Mouse (Mus musculus): ENCODE measurements at regions not wholly inside any gene's neighbourhood (a gene's known extent, or its start where the extent isn't known, plus 50 kb on each side); places are given as distances from the start of the nearest gene placed in this dataset.

DNA sequence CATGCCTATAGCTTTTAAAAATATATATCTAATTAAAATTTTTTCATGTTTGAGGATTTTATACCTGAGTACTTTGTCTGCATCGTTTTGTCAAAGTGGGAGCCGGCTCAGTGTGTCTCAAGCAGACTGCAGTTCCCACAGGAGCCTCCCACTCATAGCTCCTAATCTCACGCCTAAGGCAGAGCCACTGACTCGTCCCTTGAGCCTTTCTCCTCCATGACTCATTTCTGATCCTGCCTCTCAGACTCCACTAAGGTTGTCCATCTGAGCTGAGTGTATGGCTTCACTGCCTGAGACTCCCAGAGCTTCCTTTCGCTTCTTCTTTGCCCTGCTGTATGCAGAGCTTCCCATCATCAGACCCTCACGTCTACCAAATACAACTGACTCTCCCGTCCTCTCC lies 98.8 kb downstream of the Efnb2 start:
- no peak for DNase-seq (ENCODE audit: extremely low spot score, low spot score)

DNA sequence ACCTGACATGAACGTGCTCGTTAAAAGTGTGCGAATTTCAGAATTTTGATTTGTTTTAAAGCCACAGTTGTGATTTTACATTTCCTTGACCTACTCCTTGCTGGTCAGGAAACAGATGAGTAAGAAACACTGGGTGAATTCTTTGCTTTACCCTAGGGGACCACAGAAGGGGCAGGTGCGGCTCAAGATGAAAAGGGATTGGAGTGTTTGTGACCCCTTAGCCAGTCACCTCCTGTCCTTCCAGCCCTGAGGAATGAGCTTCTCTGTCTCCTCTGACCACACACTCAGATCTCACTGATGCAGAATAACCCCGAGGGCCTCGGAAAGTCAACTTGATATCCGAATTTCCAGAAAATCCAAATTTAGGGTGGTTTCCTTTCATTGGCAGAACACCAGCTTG lies 103.0 kb downstream of the Efnb2 start:
- no peak for DNase-seq (ENCODE audit: extremely low spot score, low spot score)

DNA sequence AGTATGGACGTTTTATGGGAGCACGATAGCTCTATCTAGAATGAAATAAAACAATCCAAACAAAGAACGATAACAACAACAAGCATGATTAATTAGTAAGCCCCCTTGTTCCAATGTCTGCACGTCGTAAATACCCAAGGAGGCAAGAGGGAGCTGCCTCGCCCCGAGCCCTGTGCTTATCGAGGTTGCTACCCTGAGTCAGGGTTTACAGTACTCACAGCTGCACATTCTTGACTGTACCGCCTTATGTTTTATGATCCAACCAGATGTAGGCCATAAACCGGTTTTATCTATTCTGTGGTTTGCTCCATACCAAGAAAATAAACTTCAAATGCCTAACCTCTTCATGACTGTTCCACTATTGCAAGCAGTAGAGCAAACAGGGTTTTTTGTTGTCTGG lies 104.9 kb downstream of the Efnb2 start:
- DNase-seq (ENCODE audit: extremely low spot score, low spot score), result no peak

DNA sequence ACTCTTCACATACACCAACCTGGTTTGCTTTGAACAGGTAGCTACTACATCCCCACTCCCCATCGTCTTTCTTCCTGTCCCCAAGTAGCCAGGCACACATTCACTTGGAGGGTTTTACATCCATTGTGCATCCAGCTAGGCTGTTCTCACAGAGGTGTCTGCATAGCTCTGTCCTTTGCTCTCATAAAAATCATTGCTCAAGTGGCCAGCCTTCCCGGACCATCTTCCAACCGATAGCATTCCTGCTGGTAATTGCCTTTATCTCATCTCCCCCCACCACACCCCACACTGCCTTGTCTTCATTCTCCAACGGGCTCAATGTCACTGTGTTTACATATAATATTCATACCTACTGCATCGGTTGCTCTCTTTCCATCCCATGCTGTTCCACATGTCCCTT lies 106.4 kb downstream of the Efnb2 start:
- DNase-seq (ENCODE audit: extremely low spot score, low spot score), result no peak

DNA sequence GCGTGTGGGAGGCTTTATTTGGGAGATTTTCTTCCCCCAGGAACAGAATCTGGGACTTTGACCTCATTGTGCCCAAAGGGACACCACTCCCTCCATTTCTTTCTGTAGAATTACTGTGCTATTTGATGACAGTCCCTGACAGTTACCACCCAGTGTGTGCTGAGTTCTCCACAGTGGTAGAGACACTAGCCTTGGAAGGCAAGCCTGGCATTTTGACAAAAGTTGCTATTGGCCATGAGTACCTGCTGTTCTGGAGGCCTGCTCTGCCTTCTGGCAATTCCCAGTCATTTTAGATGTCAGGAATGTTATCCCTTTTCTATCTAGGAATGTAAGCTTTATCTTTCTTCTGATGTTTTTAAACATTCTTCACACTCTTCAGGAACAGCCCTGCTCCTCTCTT lies 108.3 kb downstream of the Efnb2 start:
- DNase-seq (ENCODE audit: extremely low spot score, low spot score), result no peak

DNA sequence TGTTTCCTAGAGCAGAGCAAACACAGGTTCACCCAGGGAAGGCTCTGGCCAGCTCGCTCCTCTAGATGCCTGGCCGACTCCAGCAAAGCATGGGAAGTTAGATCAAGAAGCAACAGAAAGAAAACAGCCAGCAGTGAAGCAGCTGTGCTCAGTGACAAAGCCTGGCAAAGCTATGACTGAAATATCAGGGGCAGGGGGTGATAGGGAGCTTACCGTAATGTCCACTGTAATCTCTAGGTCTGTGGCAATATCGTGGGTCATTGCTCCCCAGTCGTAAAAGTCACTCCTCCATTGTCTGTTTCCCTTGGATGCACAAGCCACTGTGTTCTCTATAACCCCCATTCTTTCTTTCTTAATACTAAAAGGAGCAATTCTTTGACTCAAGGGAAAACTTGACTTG lies 124.4 kb downstream of the Efnb2 start:
- DNase-seq (ENCODE audit: extremely low spot score, low spot score), result no peak

DNA sequence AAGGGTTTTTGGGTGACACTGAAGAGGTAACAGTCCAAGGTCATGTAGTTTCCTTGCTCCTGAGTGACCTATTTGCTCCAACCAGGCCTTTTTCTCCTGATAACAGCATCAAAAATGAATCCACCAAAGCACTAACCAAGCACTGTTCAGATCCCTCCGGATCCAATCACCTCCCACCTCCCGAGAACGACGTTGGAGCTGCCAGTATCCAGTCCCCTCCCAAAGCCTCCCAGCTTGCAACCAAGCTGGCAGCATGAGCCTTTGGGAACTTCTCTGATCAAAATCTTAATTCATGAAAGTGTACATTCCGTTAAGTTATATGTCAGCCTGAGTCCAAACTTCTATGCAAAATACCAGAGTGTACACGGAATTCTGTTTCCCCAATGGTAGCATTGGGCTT lies 126.3 kb downstream of the Efnb2 start:
- DNase-seq (ENCODE audit: extremely low spot score, low spot score), result no peak

DNA sequence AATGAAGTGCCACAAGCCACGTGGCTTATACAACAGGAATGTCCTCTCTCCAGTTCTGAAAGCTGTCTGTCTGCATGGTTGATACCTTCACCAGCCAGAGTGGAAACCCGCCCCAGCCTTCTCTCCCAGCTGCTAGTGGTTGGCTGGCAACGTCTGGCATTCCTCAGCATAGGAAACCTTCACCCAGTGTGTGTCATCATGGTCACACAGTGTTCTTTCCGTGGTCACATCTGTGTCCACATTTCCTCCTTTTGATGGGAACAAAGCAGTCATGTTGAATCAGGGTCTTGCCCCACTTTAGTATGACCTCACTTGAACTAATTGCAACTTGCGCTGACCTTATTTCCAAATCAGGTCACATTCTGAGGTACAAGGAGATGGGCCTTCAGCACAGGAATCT lies 128.1 kb downstream of the Efnb2 start:
- no peak for DNase-seq (ENCODE audit: extremely low spot score, low spot score)

DNA sequence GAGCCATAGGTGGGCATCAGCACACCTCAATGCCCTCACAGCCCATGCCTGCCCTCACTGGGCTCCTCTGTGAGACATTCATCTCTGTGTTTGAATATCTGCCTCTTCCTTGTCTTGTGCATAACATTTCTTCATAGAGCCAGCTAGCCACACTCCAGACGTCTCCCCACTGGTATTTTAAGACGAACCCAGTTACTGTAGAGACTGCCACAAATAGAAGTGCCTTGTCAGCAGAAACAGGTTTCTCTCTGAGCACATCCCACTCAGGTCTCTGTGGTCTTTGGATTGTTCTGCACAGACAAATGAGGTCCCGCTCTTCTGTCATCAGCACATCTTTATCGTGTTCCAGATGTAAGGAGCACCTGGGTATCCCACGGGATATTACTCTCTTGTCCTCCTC lies 130.5 kb downstream of the Efnb2 start:
- no peak for DNase-seq (ENCODE audit: extremely low spot score, low spot score)

DNA sequence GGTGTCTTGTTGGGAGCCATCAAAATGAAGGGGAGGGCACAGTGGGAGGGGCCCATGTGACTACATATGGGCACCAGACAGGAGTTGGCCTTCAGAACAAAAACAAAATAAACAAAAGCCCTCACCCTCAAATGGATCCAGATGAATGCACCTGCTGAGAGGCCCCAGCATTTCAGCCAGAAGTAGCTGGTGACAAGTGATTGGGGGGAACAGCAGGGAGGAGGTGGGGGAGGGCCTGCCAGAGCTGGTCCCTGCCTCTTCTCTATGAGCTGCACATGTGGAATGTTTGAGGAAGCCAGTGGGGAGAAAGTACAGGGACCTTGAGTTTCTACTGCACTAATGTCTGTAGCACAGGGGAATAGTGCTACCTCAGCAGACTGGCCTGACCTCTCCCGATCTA lies 139.5 kb downstream of the Efnb2 start:
- DNase-seq (ENCODE audit: extremely low spot score, low spot score), result peak; percentile 35

DNA sequence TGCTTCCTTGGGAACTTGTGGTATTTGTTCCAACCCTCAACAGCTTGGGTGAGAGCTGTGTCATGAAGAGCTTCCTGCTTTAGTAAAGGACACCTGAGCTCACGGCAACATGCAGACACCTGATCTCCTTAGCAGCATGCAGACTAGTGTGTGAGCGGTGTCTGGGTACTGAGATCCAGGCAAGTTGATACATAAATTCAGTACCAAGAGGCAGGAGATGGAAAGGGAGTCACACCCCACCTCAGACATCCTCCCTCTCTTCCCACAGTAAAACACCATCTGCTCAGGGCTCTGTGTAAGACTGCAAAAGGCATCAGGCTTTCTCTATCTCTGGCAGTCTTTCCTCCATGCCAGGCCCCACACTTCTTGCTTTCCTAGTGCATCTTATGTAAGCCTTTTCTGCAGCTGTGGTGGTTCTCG lies 141.3 kb downstream of the Efnb2 start:
- DNase-seq (ENCODE audit: extremely low spot score, low spot score), result no peak

DNA sequence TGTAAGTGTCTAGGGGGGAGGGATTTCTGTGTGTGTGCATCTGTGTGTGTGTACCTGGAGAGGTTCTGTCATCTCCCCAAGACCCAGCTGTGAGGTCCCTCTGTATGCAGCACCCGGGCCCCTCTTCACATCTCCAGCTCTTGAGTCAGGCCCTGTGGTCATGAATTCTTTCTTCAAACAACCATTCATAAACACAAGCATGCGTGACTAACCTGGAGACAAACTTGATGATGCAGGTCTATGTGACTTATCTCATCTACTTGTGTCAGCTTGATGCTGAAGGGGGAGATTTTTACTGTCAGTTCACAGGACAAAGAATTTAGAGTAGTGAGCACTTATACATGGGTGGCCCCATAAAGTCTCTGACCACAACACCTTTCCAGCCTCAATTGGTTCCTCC lies 143.4 kb downstream of the Efnb2 start:
- DNase-seq (ENCODE audit: extremely low spot score, low spot score), result no peak

DNA sequence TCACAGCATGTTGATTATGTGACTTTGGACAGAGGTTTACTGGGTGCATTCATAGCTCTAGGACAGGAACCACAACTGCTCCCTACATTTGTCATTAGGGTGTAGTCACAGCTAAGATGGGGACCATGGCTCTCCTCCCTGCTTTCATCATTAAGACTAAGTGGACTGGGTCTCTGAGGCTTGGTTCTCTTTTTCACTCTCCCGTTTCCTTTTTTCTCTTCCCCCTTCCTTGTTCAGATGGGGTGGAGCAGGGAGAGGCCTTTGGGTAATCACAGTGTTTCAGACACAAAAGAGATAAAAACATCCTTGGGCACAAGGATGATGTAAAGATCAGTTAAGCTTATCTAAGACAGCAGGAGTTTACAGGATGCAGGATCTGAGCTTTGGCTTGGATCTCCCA lies 144.8 kb downstream of the Efnb2 start:
- DNase-seq (ENCODE audit: extremely low spot score, low spot score), result no peak

DNA sequence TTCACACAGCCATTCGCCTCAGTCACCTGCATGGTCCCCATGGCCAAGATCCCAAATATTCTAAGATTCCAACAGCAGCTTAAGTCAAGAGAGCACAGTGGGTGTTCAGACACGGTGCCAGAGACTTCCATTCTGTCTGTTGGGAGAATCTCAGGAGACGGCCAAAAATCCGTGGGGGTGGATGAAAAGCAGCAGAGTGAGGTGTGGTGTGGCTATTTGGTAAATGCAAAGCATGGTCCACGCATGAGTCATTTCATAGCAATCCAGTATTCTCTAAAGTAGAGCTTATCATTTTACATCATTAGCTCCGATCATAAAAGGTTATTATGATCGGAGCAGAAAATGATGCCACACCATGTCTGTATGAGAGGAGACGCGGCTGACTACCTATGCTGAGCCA lies 161.1 kb downstream of the Efnb2 start:
- DNase-seq (ENCODE audit: extremely low spot score, low spot score), result no peak

DNA sequence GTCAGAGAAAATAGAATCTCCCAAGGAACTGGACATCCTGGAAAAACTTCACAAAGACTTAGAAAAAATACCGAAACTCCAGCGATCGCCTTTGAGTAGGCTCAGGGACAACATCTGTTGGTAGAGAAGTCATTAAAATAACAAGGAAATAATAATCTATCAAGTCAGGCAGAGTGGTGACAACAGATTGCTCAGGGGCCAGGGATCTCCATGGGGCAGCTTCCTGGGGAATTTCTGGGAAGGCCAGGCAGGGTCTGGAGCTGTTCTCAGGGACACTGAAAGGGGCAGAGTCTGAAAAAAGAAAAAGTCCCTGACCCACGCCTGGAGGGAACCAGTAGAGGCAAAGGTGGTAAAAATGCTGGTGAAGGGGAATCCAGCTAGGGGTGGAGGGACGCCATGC lies 162.3 kb downstream of the Efnb2 start:
- DNase-seq (ENCODE audit: extremely low spot score, low spot score), result no peak

DNA sequence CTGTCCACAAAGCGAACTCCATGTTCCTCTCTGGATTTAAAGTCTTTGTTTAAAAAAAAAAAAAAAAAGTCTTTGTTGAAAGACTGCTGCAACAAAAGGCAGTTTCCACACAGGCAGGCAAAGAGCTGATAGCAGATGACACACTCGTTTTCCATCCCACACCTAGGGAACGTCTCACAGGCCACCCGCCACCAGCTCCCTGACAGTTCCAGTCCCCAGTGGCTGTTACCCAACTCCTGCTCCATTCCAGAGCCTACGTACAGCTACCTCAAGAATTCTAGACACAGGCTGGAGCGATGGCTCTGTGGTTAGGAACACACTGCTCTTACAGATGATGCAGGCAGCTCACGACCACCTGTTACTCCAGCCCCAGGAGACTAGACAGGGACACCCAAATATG lies 165.6 kb downstream of the Efnb2 start:
- no peak for DNase-seq (ENCODE audit: extremely low spot score, low spot score)

DNA sequence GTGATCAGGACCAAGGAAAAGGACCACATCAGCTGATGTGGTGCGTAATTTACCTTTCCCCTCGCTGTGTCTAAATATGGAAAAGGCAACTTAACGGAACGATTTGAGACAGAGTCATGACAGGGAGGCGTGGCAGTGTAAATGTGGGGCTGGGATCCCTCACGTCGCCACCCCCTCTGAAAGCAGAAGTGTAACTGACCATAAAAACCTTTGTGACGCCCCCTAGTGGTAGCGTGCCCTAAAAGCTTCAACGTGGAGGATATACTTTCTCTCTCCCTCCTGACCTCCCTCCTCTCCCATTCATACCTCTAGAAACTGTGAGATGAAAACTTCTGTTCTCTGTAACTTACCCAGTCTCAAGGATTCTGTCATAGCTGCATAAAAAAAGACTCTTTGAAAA lies 166.8 kb downstream of the Efnb2 start:
- DNase-seq (ENCODE audit: extremely low spot score, low spot score), result no peak

DNA sequence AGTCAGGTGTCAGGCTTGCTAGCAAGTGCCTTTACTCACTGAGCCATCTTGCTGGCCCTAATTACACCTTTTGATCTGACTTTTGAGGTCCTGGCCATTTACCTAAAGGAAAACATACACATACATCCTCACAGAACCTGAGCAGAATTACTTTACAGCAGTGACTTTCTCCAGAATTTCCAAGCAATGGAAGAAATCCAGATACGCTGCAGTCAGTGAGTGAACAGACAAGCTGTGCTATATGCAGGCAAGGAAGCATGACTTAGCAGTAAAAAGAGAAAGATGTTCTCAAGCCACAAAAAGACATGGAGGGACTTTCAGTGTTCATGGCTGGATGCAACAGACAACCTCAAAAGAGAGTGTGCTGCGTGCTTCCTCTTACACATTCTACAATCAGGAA lies 169.1 kb downstream of the Efnb2 start:
- DNase-seq (ENCODE audit: extremely low spot score, low spot score), result no peak

DNA sequence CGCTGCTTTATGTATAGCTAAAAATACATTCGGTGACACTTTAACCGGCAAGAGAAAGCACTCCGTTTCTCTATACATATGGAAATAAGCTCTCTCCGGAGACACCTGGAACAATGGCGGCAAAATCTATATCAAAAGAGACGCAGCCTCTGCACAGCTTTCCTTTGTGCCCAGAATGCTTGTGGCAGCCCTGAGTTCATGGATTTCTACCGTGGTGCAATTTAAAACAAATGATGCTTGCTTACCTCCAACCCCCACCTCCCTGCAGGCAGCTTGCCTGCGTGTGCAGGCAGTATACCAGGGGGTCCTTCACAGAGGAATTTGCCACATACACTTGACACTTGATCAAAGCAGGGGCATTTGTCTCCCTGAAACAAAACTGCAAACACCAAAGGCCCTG lies 171.3 kb downstream of the Efnb2 start:
- DNase-seq (ENCODE audit: extremely low spot score, low spot score), result peak; percentile 47

DNA sequence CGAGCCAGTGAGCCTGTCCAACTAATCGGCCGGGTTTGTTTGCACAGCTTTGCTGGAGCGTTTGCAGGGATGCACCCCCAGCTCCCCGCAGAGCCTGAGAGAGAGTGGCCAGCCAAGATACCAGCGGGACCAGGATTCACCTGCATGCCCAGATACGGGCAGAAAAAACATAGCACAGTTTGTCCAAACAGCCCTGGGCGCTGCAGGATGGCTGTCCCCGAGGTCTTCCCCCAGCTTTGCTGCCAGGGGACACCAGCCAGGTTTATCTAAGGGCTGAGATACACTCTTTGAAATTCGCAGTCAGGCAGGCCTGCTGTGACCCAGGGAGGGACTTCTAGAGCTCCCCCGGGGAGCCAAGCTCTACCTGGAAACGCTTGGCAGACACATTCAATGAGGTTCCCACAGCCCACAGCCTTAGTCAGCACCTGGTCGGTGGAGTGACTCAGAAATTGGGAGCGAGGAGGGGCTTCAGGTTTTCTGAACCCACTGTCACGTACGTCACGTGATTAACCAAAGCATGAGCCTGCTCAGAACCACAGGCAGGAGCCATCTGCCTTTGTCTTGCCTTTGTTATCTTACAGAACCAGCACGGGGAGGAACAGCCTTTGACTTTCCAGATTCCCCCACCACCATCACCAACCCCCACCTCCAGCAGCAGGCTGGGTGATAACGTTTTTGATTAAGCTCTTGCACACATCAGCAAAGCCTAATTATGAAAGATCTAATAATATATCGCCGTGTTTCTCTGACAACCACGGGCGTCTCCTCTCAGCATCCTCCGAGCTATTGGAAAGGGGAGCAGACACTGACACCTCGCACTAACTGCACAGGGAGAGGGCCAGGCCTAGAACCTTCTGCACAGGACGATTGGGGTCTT lies 172.1 kb downstream of the Efnb2 start:
- DNase-seq (ENCODE audit: extremely low spot score, low spot score), result peak; percentile 64

DNA sequence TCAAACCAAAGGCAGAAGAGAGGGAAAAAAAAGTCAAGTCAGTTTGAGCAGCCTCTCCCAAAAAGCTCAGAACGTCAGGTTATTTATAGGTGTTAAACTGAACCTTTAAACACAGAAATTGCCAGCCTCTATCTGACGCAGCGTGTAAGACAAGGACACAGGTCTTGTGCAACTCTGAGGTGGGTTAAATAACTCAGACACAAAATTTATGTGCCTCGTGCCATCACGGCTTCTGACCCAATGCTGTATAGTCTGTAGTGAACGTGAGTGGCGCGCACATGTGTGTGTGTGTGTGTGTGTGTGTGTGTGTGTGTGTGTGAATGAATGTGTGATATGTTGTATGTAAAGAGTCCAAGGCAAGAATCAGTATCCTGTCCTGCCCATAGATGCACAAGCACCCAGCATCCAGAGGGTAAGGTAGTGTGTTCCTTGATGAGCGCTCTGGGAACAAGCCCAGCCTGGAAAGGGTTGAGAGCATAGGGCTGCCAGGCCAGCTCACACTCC lies 172.8 kb downstream of the Efnb2 start:
- no peak for DNase-seq (ENCODE audit: extremely low spot score, low spot score)

DNA sequence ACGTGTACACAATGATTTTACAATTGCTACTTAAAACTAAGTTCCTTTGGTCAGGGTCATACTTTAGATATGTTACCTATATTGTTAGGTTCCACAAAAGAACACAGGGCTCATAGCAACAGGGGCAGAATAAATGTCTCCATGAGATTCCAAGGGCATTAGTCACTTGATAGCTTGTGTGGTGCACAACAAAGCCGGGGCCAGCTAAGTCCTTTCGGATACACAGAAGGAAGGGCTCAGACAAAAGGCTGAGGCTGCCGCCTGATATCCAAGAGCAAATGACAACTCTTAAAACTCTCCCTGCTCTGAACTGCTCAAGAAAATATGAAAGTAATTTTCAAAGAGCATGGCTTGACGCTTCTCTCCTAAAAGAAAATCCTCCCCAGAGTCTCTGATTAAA lies 173.3 kb downstream of the Efnb2 start:
- peak; percentile 31 for DNase-seq (ENCODE audit: extremely low spot score, low spot score)

DNA sequence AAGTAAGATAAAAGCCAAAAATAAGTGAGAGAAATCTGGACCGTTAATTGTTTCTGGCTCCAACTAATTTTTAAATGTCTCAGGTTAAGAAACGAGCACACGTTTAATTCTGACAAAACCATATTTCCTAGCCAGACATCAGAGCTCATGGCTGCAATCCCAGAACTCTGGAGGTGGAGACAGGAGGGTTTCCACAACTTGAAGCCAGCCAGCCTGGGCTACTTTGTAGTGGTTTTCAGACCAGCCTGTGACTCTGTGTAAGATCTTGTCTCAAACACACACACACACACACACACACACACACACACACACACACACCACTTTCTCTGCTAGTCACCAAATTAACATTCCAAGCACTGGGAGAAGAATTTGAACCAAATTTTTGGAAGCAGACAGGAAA lies 174.2 kb downstream of the Efnb2 start:
- DNase-seq (ENCODE audit: extremely low spot score, low spot score), result no peak

All from neural tube, embryonic 10.5 days (tissue).